Mouse (Mus musculus) cerebellum, postnatal 4 days (tissue): ENCODE measurements around the gene Atp6v1g1.

ENCODE experiments used
- DNase-seq, 2 experiments: peaks; one replicate each; pipeline ENCODE4 v3.0.0; 2022; ENCODE audit warnings: low spot score in 2 of 2, mixed read lengths in 1 of 2

Gene Atp6v1g1

GRCm38 (mm10) chr4:63579649-63580048 is 35.1 kb downstream of the Atp6v1g1 start:
- no peak for DNase-seq

DNA sequence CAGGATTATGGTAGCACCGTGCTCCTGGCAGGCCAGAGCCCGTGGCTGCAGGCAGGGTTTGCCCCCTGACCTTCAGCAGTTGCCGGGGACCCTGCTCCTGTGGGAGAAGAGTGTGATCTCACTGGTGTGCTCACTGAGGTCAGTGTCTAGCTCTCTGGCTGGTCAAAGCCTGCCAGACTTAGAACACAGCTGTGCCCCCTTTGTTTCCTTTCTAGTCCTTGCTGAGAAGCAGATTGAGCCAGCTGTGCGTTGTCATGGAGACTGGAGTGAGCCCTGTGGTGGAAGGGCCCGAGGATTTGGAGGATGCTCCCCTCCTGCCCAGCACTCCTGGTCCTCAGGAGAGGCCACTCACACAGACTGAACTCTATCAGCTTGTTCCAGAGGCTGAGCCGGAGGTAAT is 35.5 kb downstream of the Atp6v1g1 start:
- DNase-seq = no peak

- DNase-seq = no peak
Measured at GRCm38 (mm10) chr4:63582580-63582979, 38.0 kb downstream of the Atp6v1g1 start.

DNA sequence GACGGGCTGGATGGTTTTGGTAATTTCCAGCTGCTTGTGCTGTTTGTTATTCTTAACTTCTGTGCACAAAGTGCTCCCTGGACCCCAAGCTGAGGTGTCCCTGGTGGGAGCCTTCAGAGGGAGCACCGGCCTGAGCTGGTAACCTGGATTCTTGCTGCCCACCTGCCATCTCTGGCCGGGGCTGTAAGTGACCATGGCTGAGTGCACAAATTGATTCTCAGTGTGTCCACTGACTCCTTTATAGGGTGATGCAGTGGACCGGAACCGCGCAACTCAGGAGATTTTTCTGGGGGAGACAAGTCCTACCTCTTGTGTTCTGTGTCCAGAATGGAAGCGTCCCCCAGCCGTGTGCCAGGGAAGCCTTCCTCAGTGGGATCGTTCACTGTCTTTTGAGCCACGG is 40.6 kb downstream of the Atp6v1g1 start:
- no peak for DNase-seq

DNA sequence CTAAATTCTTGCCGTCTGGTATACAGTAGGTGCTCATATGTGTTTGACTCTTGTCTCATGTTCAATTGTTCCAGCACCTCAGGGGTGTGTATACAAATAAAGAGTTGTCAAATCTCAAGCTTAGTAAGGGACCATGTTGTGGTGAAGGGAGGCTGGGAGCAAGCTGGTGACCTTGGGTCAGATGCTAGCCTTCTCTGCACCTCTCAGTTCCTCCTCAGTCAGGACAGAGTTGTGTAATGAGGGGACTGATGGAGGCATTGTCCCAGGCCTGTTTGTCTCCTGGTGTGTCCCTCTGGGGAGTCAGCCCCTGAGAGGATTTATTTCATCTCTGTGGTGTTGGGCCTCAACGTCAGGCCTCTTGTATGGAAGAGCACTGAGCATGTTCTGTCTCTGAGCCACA is 41.7 kb downstream of the Atp6v1g1 start:
- no peak for DNase-seq

GRCm38 (mm10) chr4:63589987-63590386 is 45.4 kb downstream of the Atp6v1g1 start:
- no peak for DNase-seq

DNA sequence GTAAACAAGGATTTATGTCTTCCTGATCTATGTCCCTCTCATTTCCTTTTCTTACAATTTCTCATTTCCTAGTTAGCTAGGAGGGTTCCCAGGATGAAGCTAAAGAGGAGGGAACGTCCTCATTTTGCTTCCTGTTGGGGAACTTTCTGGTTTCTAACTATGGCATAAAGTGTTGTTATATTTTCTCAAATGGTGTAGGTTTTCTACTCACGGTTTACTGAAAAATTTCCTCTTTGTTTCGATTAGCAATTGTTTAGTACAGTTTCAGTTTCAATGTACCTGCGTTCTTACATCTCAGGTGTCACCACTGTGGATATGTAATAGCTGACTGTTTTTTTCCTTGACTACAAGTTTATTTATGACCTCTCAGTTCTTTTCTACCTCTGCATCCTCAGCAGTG is 46.0 kb downstream of the Atp6v1g1 start:
- DNase-seq = no peak

GRCm38 (mm10) chr4:63594459-63595110 is 50.0 kb downstream of the Atp6v1g1 start:
- DNase-seq = no peak

DNA sequence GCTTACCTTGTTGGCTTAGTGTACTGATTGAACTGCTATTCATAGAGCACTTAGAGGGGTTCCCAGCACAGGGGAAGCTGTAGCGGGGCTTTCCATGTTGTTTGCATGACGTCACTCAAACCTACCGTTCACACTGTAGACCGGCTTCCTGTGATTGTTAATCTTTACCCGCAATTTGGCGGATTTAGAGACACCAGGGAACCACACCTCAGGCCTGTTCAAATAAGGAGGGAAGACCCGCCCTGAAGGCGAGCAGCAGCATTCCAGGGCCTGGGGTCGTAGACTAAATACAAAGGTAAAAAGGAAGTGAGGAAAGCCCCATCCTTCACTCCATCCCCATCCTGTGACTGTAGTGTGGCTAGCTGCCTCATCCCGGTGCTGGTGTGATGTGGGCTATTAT is 50.7 kb downstream of the Atp6v1g1 start:
- DNase-seq = no peak

DNA sequence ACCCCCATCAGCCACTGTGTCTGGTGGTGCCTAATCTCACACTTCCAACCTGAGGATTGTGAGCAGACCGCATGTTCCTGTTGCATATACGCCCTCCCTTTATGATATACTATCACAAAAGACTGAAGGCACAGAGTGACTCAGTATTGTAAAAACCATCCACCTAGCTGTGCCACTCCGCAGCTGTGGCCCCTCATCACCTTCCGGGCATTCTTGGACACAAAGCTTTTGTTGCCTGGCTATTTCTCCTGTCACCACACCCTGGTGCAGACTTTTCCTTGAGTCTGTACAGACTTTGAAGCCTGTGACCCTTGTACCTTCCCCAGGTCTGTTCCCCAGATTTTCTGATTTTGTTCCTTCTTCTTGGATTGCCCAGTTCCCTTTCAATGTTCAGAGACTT is 51.4 kb downstream of the Atp6v1g1 start:
- DNase-seq = no peak
